Mouse (Mus musculus): ENCODE measurements at regions not wholly inside any gene's neighbourhood (a gene's known extent, or its start where the extent isn't known, plus 50 kb on each side); places are given as distances from the start of the nearest gene placed in this dataset.

GRCm38 (mm10) chr11:7944373-7944772, 720.0 kb downstream of the Tns3 start:
- ATAC-seq (ENCODE audit: insufficient number of reproducible peaks, insufficient read depth, low FRiP score, low TSS enrichment): no peak
- no peaks in the 10 kb centered on the region for H3K36me3 ChIP-seq
- WGBS: 91% methylated on average over 4 of the region's 4 CpGs
- no peak overlapping the region for H3K9ac ChIP-seq
- H3K4me2 ChIP-seq (replicated peaks): no peak overlapping the region
- no peaks in the 10 kb centered on the region for H3K27me3 ChIP-seq
- H3K4me1 ChIP-seq: no peaks in the 10 kb centered on the region
- H3K27ac ChIP-seq: no peak overlapping the region
- H3K9me3 ChIP-seq: no peaks in the 10 kb centered on the region
- H3K4me3 ChIP-seq: no peak overlapping the region

DNA sequence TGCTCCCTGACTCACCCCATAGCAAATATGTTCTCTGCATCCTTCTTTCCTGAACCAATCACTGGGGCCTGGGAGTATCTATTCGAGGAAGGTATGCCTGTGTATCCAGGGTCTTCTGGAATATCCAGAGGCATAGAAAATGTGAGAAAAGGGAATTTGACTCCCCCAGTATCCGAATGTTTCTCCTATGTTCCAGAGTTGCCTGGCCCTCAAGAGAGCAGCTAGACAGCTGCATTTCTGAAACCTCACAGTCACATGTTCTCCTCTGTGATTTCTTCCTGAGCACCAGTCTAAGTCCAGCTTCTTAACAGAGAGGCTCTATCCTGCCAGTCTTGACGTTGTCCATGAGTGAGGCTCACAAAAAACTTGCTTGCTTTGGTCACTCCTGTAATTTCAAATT, 719.9 kb upstream of the Igfbp3 start:
- 79% methylated on average over 3 of the region's 3 CpGs for WGBS
- ATAC-seq (ENCODE audit: insufficient number of reproducible peaks, insufficient read depth, low FRiP score, low TSS enrichment): no peak
- H3K4me3 ChIP-seq: no peak overlapping the region

DNA sequence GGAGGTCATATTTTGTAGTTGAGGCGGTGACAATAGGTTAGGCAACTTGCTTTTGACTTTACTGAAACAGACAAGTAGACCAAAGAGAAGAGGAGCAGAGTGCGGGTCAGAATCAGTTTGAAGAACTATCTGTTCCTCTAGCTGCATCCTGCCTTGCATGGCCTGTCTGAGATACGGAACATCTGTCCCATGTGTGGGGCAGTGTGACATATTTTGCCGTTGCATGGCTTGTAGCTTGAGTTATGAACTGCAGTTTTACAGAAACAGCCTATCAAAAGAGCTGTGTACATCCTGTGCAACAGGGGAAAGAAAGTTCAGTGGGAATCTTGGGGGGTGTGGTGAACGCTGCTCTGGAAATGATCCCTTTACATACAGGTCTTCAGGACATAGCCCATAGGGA, 718.9 kb upstream of the Igfbp3 start:
- H3K27me3 ChIP-seq: no peaks in the 10 kb centered on the region
- H3K9ac ChIP-seq: no peak overlapping the region
- H3K9me3 ChIP-seq: peaks cover 3% of the 10 kb centered on the region; the same call in 1 of the 2 replicates
- H3K4me3 ChIP-seq: no peak overlapping the region
- H3K4me2 ChIP-seq (replicated peaks): no peak overlapping the region
- H3K4me1 ChIP-seq: no peaks in the 10 kb centered on the region
- H3K27ac ChIP-seq: no peak overlapping the region
- no peak for ATAC-seq (ENCODE audit: insufficient number of reproducible peaks, insufficient read depth, low FRiP score, low TSS enrichment)
- no peaks in the 10 kb centered on the region for H3K36me3 ChIP-seq
- WGBS: 91% methylated on average over 5 of the region's 5 CpGs

More for the DNA sequence above, 719.9 kb upstream of the Igfbp3 start:
- Histone ChIP-seq H3K9ac (no peak overlapping the region), H3K36me3 (no peaks in the 10 kb centered on the region), H3K27ac (no peak overlapping the region), H3K4me1 (no peaks in the 10 kb centered on the region), H3K4me2 (replicated peaks) (no peak overlapping the region), H3K9me3 (no peaks in the 10 kb centered on the region), H3K27me3 (no peaks in the 10 kb centered on the region)

DNA sequence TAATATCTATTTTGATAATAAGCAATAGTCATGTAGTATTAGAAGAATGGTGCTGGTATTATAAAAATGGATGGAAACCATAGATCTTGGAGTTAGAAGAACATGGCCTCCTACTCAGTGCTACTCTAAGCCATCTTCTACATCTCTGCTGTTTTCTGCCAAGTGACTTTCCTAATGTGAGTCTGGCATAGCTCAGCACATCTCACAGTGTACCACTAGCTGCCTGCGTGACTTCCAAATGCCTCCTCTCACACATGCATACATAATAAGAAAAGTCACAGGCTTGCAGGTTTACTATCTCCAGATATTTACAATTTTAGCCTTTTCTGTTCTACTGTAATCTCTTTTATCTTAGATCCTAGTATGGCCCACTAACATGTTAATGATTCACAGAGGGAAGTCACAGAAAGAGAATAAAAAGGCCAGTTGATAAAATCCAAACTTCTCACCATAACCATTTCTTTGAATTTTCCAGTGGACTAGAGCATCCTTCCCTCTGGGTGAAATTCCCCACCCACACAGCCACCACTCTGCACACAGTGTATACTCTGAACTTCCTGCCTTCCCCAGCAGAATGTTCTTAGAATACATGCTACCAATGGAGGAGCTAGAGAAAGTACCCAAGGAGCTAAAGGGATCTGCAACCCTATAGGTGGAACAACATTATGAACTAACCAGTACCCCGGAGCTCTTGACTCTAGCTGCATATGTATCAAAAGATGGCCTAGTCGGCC, 717.5 kb upstream of the Igfbp3 start:
- peaks cover 4% of the 10 kb centered on the region; the same call in 1 of the 2 replicates for H3K9me3 ChIP-seq
- no peaks in the 10 kb centered on the region for H3K36me3 ChIP-seq
- no peaks in the 10 kb centered on the region for H3K4me1 ChIP-seq
- H3K27me3 ChIP-seq: no peaks in the 10 kb centered on the region
- no peak for ATAC-seq (ENCODE audit: insufficient number of reproducible peaks, insufficient read depth, low FRiP score, low TSS enrichment)
- no peak overlapping the region for H3K4me2 ChIP-seq (replicated peaks)
- no peak overlapping the region for H3K27ac ChIP-seq
- no peak overlapping the region for H3K4me3 ChIP-seq
- whole genome bisulfite sequencing: 95% methylated on average over 3 of the region's 3 CpGs
- H3K9ac ChIP-seq: no peak overlapping the region

- Histone ChIP-seq H3K9ac (no peak overlapping the region), H3K4me2 (replicated peaks) (no peak overlapping the region), H3K27ac (no peak overlapping the region), H3K9me3 (peaks cover 4% of the 10 kb centered on the region; the same call in 1 of the 2 replicates), H3K4me1 (no peaks in the 10 kb centered on the region), H3K27me3 (no peaks in the 10 kb centered on the region), H3K36me3 (no peaks in the 10 kb centered on the region), H3K4me3 (no peak overlapping the region)
- no peak for ATAC-seq (ENCODE audit: insufficient number of reproducible peaks, insufficient read depth, low FRiP score, low TSS enrichment)
Measured at GRCm38 (mm10) chr11:7927676-7928075, 714.0 kb upstream of the Igfbp3 start.

DNA sequence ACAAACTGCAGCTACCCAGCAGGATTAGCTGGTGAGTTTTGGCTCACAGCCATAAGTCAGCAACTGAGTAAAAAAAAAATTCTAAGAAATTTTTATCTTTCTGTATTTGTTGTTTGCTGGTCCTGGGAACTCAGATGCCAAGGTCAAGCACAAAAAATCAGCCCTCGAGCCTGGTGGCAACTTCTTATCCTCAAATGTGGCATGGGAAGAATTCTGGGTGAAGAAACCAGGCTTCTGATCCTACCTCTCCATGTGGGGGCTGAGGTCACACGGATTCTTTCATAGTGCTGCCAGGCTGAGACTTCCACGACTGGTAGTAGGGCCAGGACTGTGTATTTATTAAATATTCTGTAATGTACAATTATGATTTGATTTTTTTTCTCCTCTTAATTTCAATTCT, 698.3 kb upstream of the Igfbp3 start:
- Histone ChIP-seq H3K27me3 (no peaks in the 10 kb centered on the region), H3K4me3 (no peak overlapping the region), H3K9ac (no peak overlapping the region), H3K9me3 (no peaks in the 10 kb centered on the region), H3K4me2 (replicated peaks) (no peak overlapping the region), H3K27ac (no peak overlapping the region), H3K36me3 (no peaks in the 10 kb centered on the region), H3K4me1 (no peaks in the 10 kb centered on the region)
- ATAC-seq (ENCODE audit: insufficient number of reproducible peaks, insufficient read depth, low FRiP score, low TSS enrichment): no peak
- WGBS: 71% methylated on average over 3 of the region's 3 CpGs

DNA sequence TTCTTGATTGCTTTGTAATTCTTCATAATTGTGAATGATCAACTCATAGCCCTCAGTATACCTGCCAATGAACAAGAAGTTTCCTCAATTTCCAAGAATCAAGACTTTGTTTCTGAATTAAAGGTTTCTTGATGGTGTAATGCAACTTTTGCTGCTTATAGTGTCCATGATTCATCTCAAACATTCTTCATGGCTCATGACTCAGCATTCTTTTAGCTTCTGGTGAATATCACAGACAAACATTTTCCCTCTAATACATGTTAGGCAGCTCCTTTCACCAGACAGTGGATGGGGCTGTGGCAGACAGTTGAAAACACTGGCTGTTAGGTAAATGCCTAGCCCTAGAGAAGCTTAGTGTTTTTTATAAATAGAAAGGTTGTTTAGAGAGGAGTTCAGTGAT, 686.5 kb upstream of the Igfbp3 start:
- H3K4me1 ChIP-seq: no peaks in the 10 kb centered on the region
- H3K27ac ChIP-seq: no peak overlapping the region
- no peaks in the 10 kb centered on the region for H3K9me3 ChIP-seq
- H3K36me3 ChIP-seq: no peaks in the 10 kb centered on the region
- H3K27me3 ChIP-seq: no peaks in the 10 kb centered on the region
- H3K4me3 ChIP-seq: no peak overlapping the region
- no peak overlapping the region for H3K4me2 ChIP-seq (replicated peaks)
- H3K9ac ChIP-seq: no peak overlapping the region
- ATAC-seq (ENCODE audit: insufficient number of reproducible peaks, insufficient read depth, low FRiP score, low TSS enrichment): no peak

DNA sequence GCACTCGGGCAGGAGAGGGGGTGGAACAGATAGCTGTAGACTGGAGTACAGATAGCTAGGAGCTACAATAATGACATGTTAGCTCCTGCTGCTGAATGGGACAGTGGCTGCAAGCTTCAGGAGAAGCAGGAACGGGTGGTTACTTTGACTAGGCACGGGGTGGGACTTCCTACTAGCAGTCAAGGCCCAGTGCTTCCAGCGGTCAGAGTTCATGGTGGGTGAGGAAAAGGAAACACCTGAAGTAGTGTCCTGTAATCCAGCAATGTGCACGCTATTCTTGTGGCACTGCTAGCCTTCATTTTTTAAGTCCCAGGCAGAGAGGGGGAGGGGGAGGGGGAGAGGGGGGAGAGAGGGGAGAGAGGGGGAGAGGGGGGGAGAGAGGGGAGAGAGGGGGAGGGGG, 684.5 kb upstream of the Igfbp3 start:
- ATAC-seq (ENCODE audit: insufficient number of reproducible peaks, insufficient read depth, low FRiP score, low TSS enrichment): no peak
- Histone ChIP-seq H3K36me3 (no peaks in the 10 kb centered on the region), H3K4me1 (no peaks in the 10 kb centered on the region), H3K9me3 (no peaks in the 10 kb centered on the region), H3K9ac (no peak overlapping the region), H3K27ac (no peak overlapping the region), H3K4me3 (no peak overlapping the region), H3K27me3 (no peaks in the 10 kb centered on the region), H3K4me2 (replicated peaks) (no peak overlapping the region)
- 56% methylated on average over 5 of the region's 5 CpGs for WGBS

DNA sequence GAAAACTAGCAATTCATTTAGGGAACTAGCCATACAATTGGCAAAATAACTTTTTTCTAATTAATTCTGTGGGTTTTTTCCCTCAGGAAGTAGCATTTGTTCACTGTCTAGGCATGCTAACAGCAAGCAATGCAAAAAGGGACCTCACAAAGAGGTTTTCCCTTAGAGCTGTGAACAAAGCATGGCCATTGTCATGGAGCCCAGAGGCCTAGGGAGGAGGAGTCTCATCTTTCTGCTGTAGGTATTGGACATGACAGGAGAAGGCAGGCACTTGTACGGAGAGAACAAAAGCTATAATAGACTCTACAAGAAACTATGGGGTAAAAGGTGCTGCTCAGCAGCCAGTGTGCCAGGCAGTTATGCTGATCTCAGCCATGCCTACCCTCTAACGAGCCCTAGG, 666.8 kb upstream of the Igfbp3 start:
- no peak overlapping the region for H3K27ac ChIP-seq
- no peaks in the 10 kb centered on the region for H3K4me1 ChIP-seq
- 64% methylated on average over 2 of the region's 2 CpGs for WGBS
- H3K4me2 ChIP-seq (replicated peaks): no peak overlapping the region
- H3K27me3 ChIP-seq: no peaks in the 10 kb centered on the region
- H3K9ac ChIP-seq: no peak overlapping the region
- no peaks in the 10 kb centered on the region for H3K9me3 ChIP-seq
- ATAC-seq (ENCODE audit: insufficient number of reproducible peaks, insufficient read depth, low FRiP score, low TSS enrichment): no peak
- no peak overlapping the region for H3K4me3 ChIP-seq
- H3K36me3 ChIP-seq: no peaks in the 10 kb centered on the region

GRCm38 (mm10) chr11:7864116-7864515, 650.4 kb upstream of the Igfbp3 start:
- Histone ChIP-seq H3K36me3 (no peaks in the 10 kb centered on the region), H3K9me3 (no peaks in the 10 kb centered on the region), H3K9ac (no peak overlapping the region), H3K27me3 (no peaks in the 10 kb centered on the region), H3K4me2 (replicated peaks) (no peak overlapping the region), H3K27ac (no peak overlapping the region), H3K4me1 (no peaks in the 10 kb centered on the region), H3K4me3 (no peak overlapping the region)
- 38% methylated on average over 3 of the region's 3 CpGs for WGBS
- no peak for ATAC-seq (ENCODE audit: insufficient number of reproducible peaks, insufficient read depth, low FRiP score, low TSS enrichment)

- no peaks in the 10 kb centered on the region for H3K9me3 ChIP-seq
- H3K36me3 ChIP-seq: no peaks in the 10 kb centered on the region
- WGBS: 68% methylated on average over 5 of the region's 5 CpGs
- H3K4me3 ChIP-seq: no peak overlapping the region
- H3K4me1 ChIP-seq: no peaks in the 10 kb centered on the region
- H3K9ac ChIP-seq: no peak overlapping the region
- H3K4me2 ChIP-seq (replicated peaks): no peak overlapping the region
- H3K27me3 ChIP-seq: no peaks in the 10 kb centered on the region
- H3K27ac ChIP-seq: no peak overlapping the region
- ATAC-seq (ENCODE audit: insufficient number of reproducible peaks, insufficient read depth, low FRiP score, low TSS enrichment): no peak
Measured at GRCm38 (mm10) chr11:7863711-7864110, 650.0 kb upstream of the Igfbp3 start.

DNA sequence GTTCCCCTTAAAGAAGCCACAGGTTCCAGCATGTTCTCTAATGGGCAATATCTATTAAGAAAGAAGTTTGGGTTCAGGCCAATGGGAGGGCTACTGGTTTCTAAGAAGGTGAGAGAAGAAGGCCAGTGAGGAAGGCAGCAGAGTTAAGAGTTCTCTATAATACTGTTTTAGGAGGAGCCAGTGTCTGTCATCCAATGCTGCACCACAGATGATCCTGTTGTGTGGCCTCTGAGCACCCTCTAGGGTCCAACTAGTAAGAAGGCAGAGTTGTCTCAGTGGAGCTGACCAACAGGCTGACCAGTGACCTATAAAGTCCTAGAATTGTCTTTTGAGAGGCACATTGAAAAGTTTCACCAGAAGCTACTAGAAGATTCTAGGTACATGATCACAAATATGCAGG, 648.8 kb upstream of the Igfbp3 start:
- no peak for ATAC-seq (ENCODE audit: insufficient number of reproducible peaks, insufficient read depth, low FRiP score, low TSS enrichment)
- Histone ChIP-seq H3K36me3 (no peaks in the 10 kb centered on the region), H3K4me1 (no peaks in the 10 kb centered on the region), H3K9me3 (no peaks in the 10 kb centered on the region), H3K4me2 (replicated peaks) (no peak overlapping the region), H3K27ac (no peak overlapping the region), H3K9ac (no peak overlapping the region), H3K27me3 (no peaks in the 10 kb centered on the region), H3K4me3 (no peak overlapping the region)

DNA sequence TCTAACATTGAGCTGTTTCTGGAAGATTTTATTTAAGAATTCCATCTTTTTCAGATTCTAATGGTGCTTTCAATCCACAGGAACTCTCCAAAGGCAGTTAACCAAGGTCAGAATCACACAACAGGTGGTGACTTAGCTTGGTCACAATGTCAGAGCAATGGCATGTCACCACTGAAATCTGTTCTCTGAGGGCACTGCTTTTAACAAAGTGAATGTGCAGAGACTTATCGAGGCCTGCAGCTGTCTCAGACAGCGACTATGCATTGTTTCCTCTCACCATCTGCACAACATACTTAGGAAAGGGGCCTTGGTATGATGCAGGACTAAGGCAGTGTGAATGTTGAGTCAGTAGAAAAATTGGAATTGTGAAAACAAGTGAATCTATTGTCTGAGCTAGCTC, 638.9 kb upstream of the Igfbp3 start:
- WGBS: 70% methylated on average over 2 of the region's 2 CpGs
- Histone ChIP-seq H3K4me1 (no peaks in the 10 kb centered on the region), H3K4me2 (replicated peaks) (no peak overlapping the region), H3K4me3 (no peak overlapping the region), H3K9me3 (peaks cover 3% of the 10 kb centered on the region; the same call in 1 of the 2 replicates), H3K27ac (no peak overlapping the region), H3K27me3 (no peaks in the 10 kb centered on the region), H3K36me3 (no peaks in the 10 kb centered on the region), H3K9ac (no peak overlapping the region)
- ATAC-seq (ENCODE audit: insufficient number of reproducible peaks, insufficient read depth, low FRiP score, low TSS enrichment): no peak
